Mouse (Mus musculus): ENCODE data around the gene Chmp4b.

Chmp4b gene

GRCm38 (mm10) chr2:154651363-154651762 is at the start of gene Chmp4b:
Gene Chmp4b (plus strand): TSS chr2:154651705.
- no peak for DNase-seq

GRCm38 (mm10) chr2:154603007-154603637 is 48.4 kb upstream of the Chmp4b start:
- DNase-seq = no peak

- peak; percentile 100 for DNase-seq
Observed at GRCm38 (mm10) chr2:154603638-154604153, 47.8 kb upstream of the Chmp4b start, which contains the start of gene Pxmp4. Gene Pxmp4 (minus strand): TSS chr2:154603708.

GRCm38 (mm10) chr2:154604156-154604555 is 47.3 kb upstream of the Chmp4b start:
- DNase-seq = no peak

GRCm38 (mm10) chr2:154606965-154607364 is 44.5 kb upstream of the Chmp4b start:
- DNase-seq = no peak

- DNase-seq = no peak
Observed at GRCm38 (mm10) chr2:154609050-154609767, 42.3 kb upstream of the Chmp4b start.

GRCm38 (mm10) chr2:154613118-154614115 is 38.1 kb upstream of the Chmp4b start, which contains the start of the genes Zfp341 and 4930519P11Rik:
Gene Zfp341 (plus strand): TSS chr2:154613297.
Gene 4930519P11Rik (minus strand): TSS chr2:154613437.
- DNase-seq = peak; percentile 92 to 95

- DNase-seq = peak; percentile 56 to 65
Observed at GRCm38 (mm10) chr2:154614841-154615576, 36.5 kb upstream of the Chmp4b start.

GRCm38 (mm10) chr2:154615674-154616073 is 35.8 kb upstream of the Chmp4b start:
- DNase-seq = no peak

- no peak for DNase-seq
Observed at GRCm38 (mm10) chr2:154617061-154617460, 34.4 kb upstream of the Chmp4b start.

GRCm38 (mm10) chr2:154621684-154622083 is 29.8 kb upstream of the Chmp4b start:
- no peak for DNase-seq

- peak in 1 of 2 experiments; percentile 31 for DNase-seq
Observed at GRCm38 (mm10) chr2:154624137-154624536, 27.4 kb upstream of the Chmp4b start.

- no peak for DNase-seq
Observed at GRCm38 (mm10) chr2:154630531-154630930, 21.0 kb upstream of the Chmp4b start.

GRCm38 (mm10) chr2:154632203-154632780 is 19.2 kb upstream of the Chmp4b start:
- DNase-seq = no peak

- DNase-seq = no peak
Observed at GRCm38 (mm10) chr2:154633039-154633742, 18.3 kb upstream of the Chmp4b start.

GRCm38 (mm10) chr2:154633876-154634644 is 17.4 kb upstream of the Chmp4b start:
- no peak for DNase-seq

- peak; percentile 61 to 77 for DNase-seq
Observed at GRCm38 (mm10) chr2:154635826-154636225, 15.7 kb upstream of the Chmp4b start.

- DNase-seq = no peak
Observed at GRCm38 (mm10) chr2:154638521-154638920, 13.0 kb upstream of the Chmp4b start.

- no peak for DNase-seq
Observed at GRCm38 (mm10) chr2:154639115-154639514, 12.4 kb upstream of the Chmp4b start.

- DNase-seq = no peak
Observed at GRCm38 (mm10) chr2:154641176-154641575, 10.3 kb upstream of the Chmp4b start.

All from cerebellum, postnatal 14 days (tissue).